Mouse (Mus musculus) urinary bladder, adult 18-20 months (tissue): ENCODE measurements around the gene Majin.

Experiments
- DNase-seq, 2 experiments: peaks; one replicate each; pipeline ENCODE4 v3.0.0; 2022; ENCODE audit warnings: low spot score in 2 of 2, mixed read lengths in 2 of 2

Majin gene

GRCm38 (mm10) chr19:6227864-6228263, 43.7 kb downstream of the Majin start:
- no peak for DNase-seq

GRCm38 (mm10) chr19:6230411-6230810, 46.2 kb downstream of the Majin start:
- DNase-seq, result no peak

- DNase-seq, result no peak
These were observed 46.8 kb downstream of the Majin start for GRCm38 (mm10) chr19:6231036-6231435.

- DNase-seq, result no peak
These were observed 49.5 kb downstream of the Majin start for GRCm38 (mm10) chr19:6233647-6234046.

- DNase-seq, result no peak
These were observed 50.3 kb downstream of the Majin start for GRCm38 (mm10) chr19:6234337-6235083.

- peak; percentile 88 to 94 for DNase-seq
These were observed 51.2 kb downstream of the Majin start, which contains the start of gene Ppp2r5b for GRCm38 (mm10) chr19:6235084-6236052. Ppp2r5b (minus strand) TSS chr19:6235872.

GRCm38 (mm10) chr19:6236053-6236441, 51.9 kb downstream of the Majin start:
- DNase-seq, result peak; percentile 81 to 85

GRCm38 (mm10) chr19:6236842-6237241, 52.7 kb downstream of the Majin start:
- DNase-seq, result no peak

GRCm38 (mm10) chr19:6238740-6239139, 54.6 kb downstream of the Majin start:
- no peak for DNase-seq

- DNase-seq, result no peak
These were observed 55.9 kb downstream of the Majin start for GRCm38 (mm10) chr19:6240136-6240535.

- DNase-seq, result no peak
These were observed 56.5 kb downstream of the Majin start for GRCm38 (mm10) chr19:6240725-6241124.

- peak; percentile 95 to 98 for DNase-seq
These were observed 57.3 kb downstream of the Majin start, which contains the start of gene Atg2a for GRCm38 (mm10) chr19:6241274-6242107. Atg2a (plus strand) TSS chr19:6241668.

- peak; percentile 36 to 48 for DNase-seq
These were observed 58.1 kb downstream of the Majin start for GRCm38 (mm10) chr19:6242281-6242680.

- DNase-seq, result no peak
These were observed 59.0 kb downstream of the Majin start for GRCm38 (mm10) chr19:6243226-6243625.

GRCm38 (mm10) chr19:6245806-6246205, 61.6 kb downstream of the Majin start:
- no peak for DNase-seq

GRCm38 (mm10) chr19:6247526-6248300, 63.5 kb downstream of the Majin start:
- no peak for DNase-seq

- DNase-seq, result no peak
These were observed 68.8 kb downstream of the Majin start for GRCm38 (mm10) chr19:6253021-6253420.

GRCm38 (mm10) chr19:6260428-6260827, 76.2 kb downstream of the Majin start:
- no peak for DNase-seq

GRCm38 (mm10) chr19:6260946-6261345, 76.8 kb downstream of the Majin start:
- DNase-seq, result no peak

- no peak for DNase-seq
These were observed 77.2 kb downstream of the Majin start for GRCm38 (mm10) chr19:6261379-6261778.

- DNase-seq, result peak; percentile 41 to 56
These were observed 78.0 kb downstream of the Majin start for GRCm38 (mm10) chr19:6262222-6262621.
